ENCODE assay signal across 8 mouse cellular contexts in genomic region chr9:110407311-110408098, GRCm38 (mm10). TPM values are rescaled to one million over a fixed set of nuclear protein-coding genes. Genes with fewer than 3 reads are reported as not detected.
DNase-seq lines count a peak whose midpoint lies in the region; ATAC-seq and TF ChIP-seq lines count a peak whose summit lies in the region.

No protein-coding gene starts in this region.

- peak; percentile 3; the same call in 1 of the 2 replicates for ATAC-seq in megakaryocyte progenitor cell, adult 5-6 weeks (replicated peaks; ENCODE audit: poor library complexity)

- intact Hi-C loops in left cerebral cortex, adult 2 months (cut with DNase I) = loop anchor here (1.0 to 2.0 kb wide), 2 partner anchors 75 to 125 kb away; partner anchors contain the start of genes Scap and Setd2
- intact Hi-C loops in left cerebral cortex, postnatal 10 days (cut with DNase I) = no loop called here

- H3K27me3 ChIP-seq in hindbrain, embryonic 10.5 days (ENCODE audit: insufficient read depth, poor library complexity, severe bottlenecking) = no peaks in the 10 kb centered on the region

- no peak for DNase-seq in left cerebral cortex, adult 2 months (ENCODE audit: extremely low spot score in 1 of 2, low spot score in 2 of 2)
- no peak for DNase-seq in left cerebral cortex, postnatal 10 days (ENCODE audit: extremely low spot score in 1 of 2, low spot score in 2 of 2)
- DNase-seq in ES-E14 (ENCODE audit: low read depth, low spot score) = no peak
- DNase-seq in c-Kit-positive CD71-negative TER-119-negative erythroid progenitor cells, embryonic 14.5 days (ENCODE audit: low read depth) = peak; percentile 23
- DNase-seq in hindbrain, embryonic 10.5 days (ENCODE audit: low spot score) = no peak
- no peak for DNase-seq in gastrocnemius, postnatal 4 days (ENCODE audit: low spot score in 2 of 2)
- DNase-seq in layer of hippocampus, adult 18-20 months (ENCODE audit: low spot score in 2 of 2) = no peak

- WGBS in hindbrain, embryonic 10.5 days = 2% methylated on average over 41 of the region's 41 CpGs

- H3K36me3 ChIP-seq in ES-E14 (ENCODE audit: control insufficient read depth, insufficient read depth, low read length, poor library complexity, severe bottlenecking) = no peaks in the 10 kb centered on the region
- peaks cover 23% of the 10 kb centered on the region for H3K36me3 ChIP-seq in hindbrain, embryonic 10.5 days

- H3K4me1 ChIP-seq in ES-E14 (ENCODE audit: control insufficient read depth in 2 of 2, insufficient read depth in 2 of 2, low read length in 2 of 2, poor library complexity in 1 of 2) = no peaks in the 10 kb centered on the region; a peak in 2 of 4 replicates
- peaks cover 22% of the 10 kb centered on the region for H3K4me1 ChIP-seq in hindbrain, embryonic 10.5 days (replicated peaks)

- H3K4me3 ChIP-seq in left cerebral cortex, adult 2 months = peak overlapping the region; percentile 96
- peak overlapping the region; percentile 83 to 97 for H3K4me3 ChIP-seq in ES-E14 (ENCODE audit: insufficient read depth in 1 of 2, low read depth in 1 of 2, low read length in 2 of 2, poor library complexity in 1 of 2, severe bottlenecking in 1 of 2)
- H3K4me3 ChIP-seq in hindbrain, embryonic 10.5 days = peak overlapping the region; percentile 97

- H3K9me3 ChIP-seq in ES-E14 (ENCODE audit: control insufficient read depth, insufficient read depth, low read depth, low read length) = no peaks in the 10 kb centered on the region
- H3K9me3 ChIP-seq in hindbrain, embryonic 10.5 days = no peaks in the 10 kb centered on the region

- peak overlapping the region; percentile 93 for H3K27ac ChIP-seq in left cerebral cortex, adult 2 months
- peak overlapping the region; percentile 40; the same call in 1 of the 2 replicates for H3K27ac ChIP-seq in ES-E14 (ENCODE audit: insufficient read depth, low read depth, low read length, poor library complexity, severe bottlenecking)
- peak overlapping the region; percentile 93 for H3K27ac ChIP-seq in hindbrain, embryonic 10.5 days

- in situ Hi-C loops in ES-E14 (cut with MboI; ENCODE audit: low sequenced_read_pairs in 2 of 2, unreplicated experiment in 2 of 2) = no loop called here

- TF ChIP-seq CTCF in left cerebral cortex, adult 2 months (IDR thresholded peaks at IDR 0.05) = no peak

- H3K9ac ChIP-seq in ES-E14 (ENCODE audit: insufficient read depth, low read depth, low read length, poor library complexity, severe bottlenecking) = peak overlapping the region; percentile 95

TF ChIP-seq in ES-E14, 5 proteins besides CTCF, POLR2A, EP300 and RAD21:
- TF ChIP-seq ZC3H11A (IDR thresholded peaks at IDR 0.05; ENCODE audit: borderline replicate concordance, low read depth, low read length) = no peak
- TF ChIP-seq HCFC1 (IDR thresholded peaks at IDR 0.05; ENCODE audit: borderline replicate concordance, insufficient read depth, low read length) = no peak
- TF ChIP-seq MAFK (IDR thresholded peaks at IDR 0.05; ENCODE audit: insufficient read depth, low read depth, low read length) = no peak
- no peak for TF ChIP-seq CHD2 (IDR thresholded peaks at IDR 0.05; ENCODE audit: low read depth, low read length)
- TF ChIP-seq ZNF384 (IDR thresholded peaks at IDR 0.05; ENCODE audit: low read depth, low read length) = no peak

RNA-seq across cellular contexts. Expression of gene Ptpn23, which starts 0.5 kb away (rescaled TPM):
- total RNA-seq in left cerebral cortex, adult 2 months (2021) = 10 to 100 TPM; 63.6 to 64.1 TPM
- 10 to 100 TPM; 49.0 to 50.1 TPM for total RNA-seq in left cerebral cortex, postnatal 10 days (2021)
- 42.6 and 50.3 TPM in 2 replicates for total RNA-seq in ES-E14 (2012; rRNA removed)
- 15.5 and 19.2 TPM in 2 replicates for polyA plus RNA-seq in hindbrain, embryonic 10.5 days (2016; fragmentation: Nextera tagmentation; extraction: Ambion mirVana)
- 8.6 and 13.0 TPM in 2 replicates for total RNA-seq in megakaryocyte progenitor cell, adult 5-6 weeks (2015)
- 1.5 and 4.0 TPM in 2 replicates for total RNA-seq in megakaryocyte progenitor cell, adult 5-6 weeks (2017)
- 10 to 100 TPM; 29.5 to 34.0 TPM for total RNA-seq in gastrocnemius, postnatal 4 days (2021)
- 10 to 100 TPM; 53.2 to 53.6 TPM for total RNA-seq in layer of hippocampus, adult 18-20 months (2021)

RNA-seq across cellular contexts. Expression of gene Ngp, which starts 12.0 kb away (rescaled TPM):
- under 1 TPM in 1 of 2 experiments, not detected in 1; 0.57 TPM for total RNA-seq in left cerebral cortex, adult 2 months (2021)
- not detected for total RNA-seq in left cerebral cortex, postnatal 10 days (2021)
- total RNA-seq in ES-E14 (2012; rRNA removed) = not detected in 2 replicates
- polyA plus RNA-seq in hindbrain, embryonic 10.5 days (2016; fragmentation: Nextera tagmentation; extraction: Ambion mirVana) = not detected in 2 replicates
- 1,024 and 1,594 TPM in 2 replicates for total RNA-seq in megakaryocyte progenitor cell, adult 5-6 weeks (2015)
- total RNA-seq in megakaryocyte progenitor cell, adult 5-6 weeks (2017) = 354 and 557 TPM in 2 replicates
- 1 to 10 TPM in 1 of 2 experiments, under 1 TPM in 1; 0.98 to 3.5 TPM for total RNA-seq in gastrocnemius, postnatal 4 days (2021)
- total RNA-seq in layer of hippocampus, adult 18-20 months (2021) = not detected

Comparison
In these comparisons a context has a peak if more than half of its experiments do, and no peak if none do; other contexts are left out.
1. H3K27ac ChIP-seq: peak in every context shown above with its lines; median percentile 93 in left cerebral cortex, adult 2 months; 93 in hindbrain, embryonic 10.5 days; 40 in ES-E14.
2. RNA of gene Ngp, which starts 12.0 kb away (total RNA-seq): 354 to 1,594 TPM in megakaryocyte progenitor cell, adult 5-6 weeks; 0.98 to 3.5 TPM in gastrocnemius, postnatal 4 days, 0.57 TPM in left cerebral cortex, adult 2 months, not detected in layer of hippocampus, adult 18-20 months, not detected in left cerebral cortex, postnatal 10 days and not detected in ES-E14; every median in the first group is over 10 times any median in the second.
3. Peak in every context shown above with its lines, with median percentiles within 50 percentile points of each other: H3K4me3 ChIP-seq.